Mouse (Mus musculus) embryonic facial prominence, embryonic 14.5 days (tissue): ENCODE data around the gene Pam16. TPM values are rescaled to one million over a fixed set of nuclear protein-coding genes. Genes with fewer than 3 reads are reported as not detected.

Source experiments
- ATAC-seq: fragments of 200-750 bp; cut with Nextera tagmentation; 2 replicates; pipeline ENCODE4 v1.8.0; 2017; ENCODE audit warnings: low read depth, moderate number of reproducible peaks, moderate TSS enrichment
- DNase-seq: peaks from one replicate; pipeline ENCODE4 v3.0.0-alpha.2; 2015; ENCODE audit warnings: low spot score
- H3K27ac ChIP-seq: fragments of 300-500 bp; sonication (generic); replicated peaks from 2 replicates; pipeline ENCODE4 v1.5.1; 2014; ENCODE audit warnings: low read depth, mild to moderate bottlenecking, low read length, moderate library complexity
- H3K27me3 ChIP-seq: fragments of 300-500 bp; sonication (generic); replicated peaks from 2 replicates; pipeline ENCODE4 v1.6.1; 2014; ENCODE audit warnings: low read length; ENCODE audit not compliant: control insufficient read depth, insufficient read depth
- H3K36me3 ChIP-seq: fragments of 300-500 bp; sonication (generic); 2 replicates; pipeline ENCODE4 v1.6.1; 2014; ENCODE audit warnings: low read length, mixed read lengths; ENCODE audit not compliant: control insufficient read depth, insufficient read depth
- H3K4me1 ChIP-seq: fragments of 300-500 bp; sonication (generic); 2 replicates; pipeline ENCODE4 v1.6.1; 2014; ENCODE audit warnings: antibody characterized with exemption, low read length; ENCODE audit not compliant: control insufficient read depth, insufficient read depth
- H3K4me2 ChIP-seq: fragments of 300-500 bp; sonication (generic); 2 replicates; pipeline ENCODE4 v1.6.1; 2014; ENCODE audit warnings: low read depth, mild to moderate bottlenecking, low read length, moderate library complexity, mixed read lengths
- H3K4me3 ChIP-seq: fragments of 300-500 bp; sonication (generic); 2 replicates; pipeline ENCODE4 v1.5.1; 2014; ENCODE audit warnings: low read depth, mild to moderate bottlenecking, low read length
- H3K9ac ChIP-seq: fragments of 300-500 bp; sonication (generic); 2 replicates; pipeline ENCODE4 v1.6.1; 2014; ENCODE audit warnings: low read depth, mild to moderate bottlenecking, low read length, moderate library complexity, mixed read lengths
- H3K9me3 ChIP-seq: fragments of 300-500 bp; sonication (generic); 2 replicates; pipeline ENCODE4 v1.6.1; 2016; ENCODE audit warnings: low read length; ENCODE audit not compliant: control insufficient read depth
- WGBS: fragments of 180-500 bp; shearing (Covaris S2); extraction: QIAGEN DNeasy Blood & Tissue Kit; methylation state at CpG from one replicate; pipeline ENCODE4 v1.1.7; 2014; 5-methylcytosine and 5-hydroxymethylcytosine counted together
- polyA plus RNA-seq: library from polyadenylated mRNA; unstranded; fragments of >200 nt; fragmentation: Nextera tagmentation; extraction: Ambion mirVana; gene quantifications from 2 replicates; pipeline ENCODE4 v1.2.1, GENCODE M21; 2014

The Pam16 gene
- polyA plus RNA-seq, 1 experiment from 2014 or later: 90.9 TPM

GRCm38 (mm10) chr16:4642937-4643336 is 18.1 kb upstream of the Pam16 start:
- 82% methylated on average over 5 of the region's 6 CpGs for WGBS
- no peaks in the 10 kb centered on the region for H3K27me3 ChIP-seq
- no peaks in the 10 kb centered on the region for H3K9me3 ChIP-seq
- no peak for ATAC-seq
- DNase-seq: no peak
- H3K4me2 ChIP-seq: peak overlapping the region; percentile 66
- H3K36me3 ChIP-seq: peaks cover 17% of the 10 kb centered on the region
- peaks cover 57% of the 10 kb centered on the region for H3K4me1 ChIP-seq
- peak overlapping the region; percentile 51 for H3K9ac ChIP-seq
- H3K4me3 ChIP-seq: peak overlapping the region; percentile 64; the same call in 1 of the 2 replicates
- H3K27ac ChIP-seq: peak overlapping the region; percentile 77; the same call in 1 of the 2 replicates

GRCm38 (mm10) chr16:4642190-4642589 is 17.4 kb upstream of the Pam16 start:
- peak overlapping the region; percentile 64 for H3K4me3 ChIP-seq
- peaks cover 49% of the 10 kb centered on the region for H3K4me1 ChIP-seq
- no peaks in the 10 kb centered on the region for H3K9me3 ChIP-seq
- DNase-seq: peak; percentile 90
- ATAC-seq: peak; percentile 53
- WGBS: 20% methylated on average over 12 of the region's 13 CpGs
- H3K27me3 ChIP-seq: no peaks in the 10 kb centered on the region
- H3K9ac ChIP-seq: peak overlapping the region; percentile 51
- peak overlapping the region; percentile 66 for H3K4me2 ChIP-seq
- peak overlapping the region; percentile 77 for H3K27ac ChIP-seq
- peaks cover 16% of the 10 kb centered on the region for H3K36me3 ChIP-seq

GRCm38 (mm10) chr16:4641119-4641838 is 16.5 kb upstream of the Pam16 start:
- Histone ChIP-seq H3K36me3 (peaks cover 16% of the 10 kb centered on the region), H3K4me3 (peak overlapping the region; percentile 64), H3K27ac (peak overlapping the region; percentile 77), H3K9ac (peak overlapping the region; percentile 75), H3K4me2 (peak overlapping the region; percentile 66), H3K4me1 (peaks cover 40% of the 10 kb centered on the region), H3K9me3 (no peaks in the 10 kb centered on the region), H3K27me3 (no peaks in the 10 kb centered on the region)
- 30% methylated on average over 3 of the region's 3 CpGs for WGBS
- DNase-seq: no peak
- ATAC-seq: no peak

GRCm38 (mm10) chr16:4640267-4641005 is 15.6 kb upstream of the Pam16 start:
- 5% methylated on average over 14 of the region's 17 CpGs for WGBS
- Histone ChIP-seq H3K4me1 (peaks cover 38% of the 10 kb centered on the region), H3K9me3 (no peaks in the 10 kb centered on the region), H3K9ac (peak overlapping the region; percentile 75), H3K4me3 (peak overlapping the region; percentile 64), H3K36me3 (peaks cover 16% of the 10 kb centered on the region), H3K4me2 (peak overlapping the region; percentile 66), H3K27me3 (no peaks in the 10 kb centered on the region), H3K27ac (peak overlapping the region; percentile 77)
- DNase-seq (peak; percentile 53), ATAC-seq (peak; percentile 15)

DNA sequence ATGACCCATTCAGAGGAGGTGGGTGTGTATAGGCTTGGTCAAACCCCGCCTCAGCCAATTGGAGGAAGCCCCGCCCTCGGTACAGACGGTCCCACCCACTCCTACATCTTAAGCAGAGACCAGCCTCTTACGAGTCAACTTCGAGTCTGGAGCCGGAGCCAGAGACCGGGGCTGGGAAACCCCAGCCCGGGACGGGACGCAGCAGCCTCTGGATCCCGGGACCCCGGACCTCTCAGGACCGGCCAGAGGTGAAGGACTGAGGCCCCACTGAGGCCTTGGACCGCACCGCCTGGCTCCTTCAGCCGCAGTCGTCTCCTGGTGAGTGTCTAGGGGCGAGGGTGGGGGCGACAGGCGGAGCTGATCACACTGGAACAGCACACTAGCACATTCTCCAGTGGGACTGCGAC is 15.0 kb upstream of the Pam16 start, which contains the start of the genes Vasn and Dnaja3:
Gene Vasn (plus strand): TSS at position 111 of the 407 bp plus-strand sequence.
Gene Dnaja3 (plus strand): TSS at position 159 of the 407 bp plus-strand sequence.
- peak; percentile 95 for DNase-seq
- H3K36me3 ChIP-seq: peaks cover 13% of the 10 kb centered on the region

DNA sequence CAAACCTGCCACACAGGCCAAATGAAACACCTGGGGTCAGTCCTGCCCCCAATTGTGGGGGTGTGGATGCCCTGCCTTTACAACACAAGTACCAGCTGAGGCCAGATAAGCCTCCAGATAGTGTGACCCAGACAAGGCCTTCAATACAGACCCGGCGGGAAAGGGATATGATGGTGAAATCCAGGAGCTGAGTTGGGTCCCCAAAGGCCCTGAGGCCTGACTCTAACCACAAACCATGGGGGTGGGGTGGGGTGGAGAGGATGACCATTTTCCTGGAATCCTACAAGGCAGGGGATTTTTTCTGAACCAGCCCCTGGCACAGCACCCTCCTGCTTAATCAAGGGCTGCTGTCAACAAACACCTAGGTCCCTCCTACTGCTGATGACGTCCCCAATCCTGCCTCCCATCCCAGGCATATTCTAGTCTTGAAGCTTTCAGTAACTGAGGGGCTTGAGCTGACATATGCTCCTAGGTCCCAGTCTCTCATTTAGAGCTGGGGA is 14.2 kb upstream of the Pam16 start:
- no peak for DNase-seq

More for the DNA sequence above, 15.0 kb upstream of the Pam16 start, which contains the start of the genes Vasn and Dnaja3:
- Histone ChIP-seq H3K4me3 (peak within 1 kb of the TSS; percentile 64), H3K4me1 (peaks cover 38% of the 10 kb centered on the region), H3K4me2 (peak within 1 kb of the TSS; percentile 66), H3K9me3 (no peaks in the 10 kb centered on the region), H3K9ac (peak within 1 kb of the TSS; percentile 75), H3K27ac (peak within 1 kb of the TSS; percentile 77), H3K27me3 (no peaks in the 10 kb centered on the region)
- ATAC-seq: peak; percentile 95
- 0% methylated on average over 9 of the region's 22 CpGs for WGBS

GRCm38 (mm10) chr16:4635760-4636159 is 11.0 kb upstream of the Pam16 start:
- Histone ChIP-seq H3K27me3 (no peaks in the 10 kb centered on the region), H3K9me3 (no peaks in the 10 kb centered on the region), H3K4me3 (no peak overlapping the region), H3K9ac (no peak overlapping the region), H3K36me3 (no peaks in the 10 kb centered on the region), H3K4me1 (peaks cover 3% of the 10 kb centered on the region), H3K4me2 (no peak overlapping the region), H3K27ac (no peak overlapping the region)
- no peak for ATAC-seq
- 59% methylated on average over 4 of the region's 4 CpGs for WGBS
- no peak for DNase-seq

More for the DNA sequence above, 14.2 kb upstream of the Pam16 start:
- no peak overlapping the region for H3K9ac ChIP-seq
- H3K36me3 ChIP-seq: peaks cover 7% of the 10 kb centered on the region
- H3K4me2 ChIP-seq: no peak overlapping the region
- H3K27ac ChIP-seq: no peak overlapping the region
- ATAC-seq: no peak
- no peak overlapping the region for H3K4me3 ChIP-seq
- H3K9me3 ChIP-seq: no peaks in the 10 kb centered on the region
- no peaks in the 10 kb centered on the region for H3K27me3 ChIP-seq
- 77% methylated on average over 3 of the region's 3 CpGs for WGBS
- H3K4me1 ChIP-seq: peaks cover 34% of the 10 kb centered on the region

DNA sequence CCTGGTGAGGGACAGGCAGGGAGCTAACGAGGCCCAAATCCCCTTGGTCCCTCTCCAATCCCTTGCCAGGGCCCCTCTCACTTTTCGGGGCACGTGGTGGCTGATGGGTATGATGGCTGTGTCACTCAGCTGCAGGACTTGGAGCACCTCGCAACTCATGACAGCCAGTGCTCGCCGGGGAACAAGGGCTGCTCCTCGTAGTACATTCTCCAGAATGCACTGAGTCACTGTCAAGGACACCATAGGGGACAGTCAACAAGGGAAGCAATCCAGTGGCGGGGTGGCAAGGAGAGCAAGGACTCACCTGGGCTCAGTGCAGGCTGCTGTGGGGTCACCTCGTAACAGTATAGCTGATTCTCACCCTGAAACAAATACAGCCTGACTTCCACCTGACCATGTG is 9.9 kb upstream of the Pam16 start:
- H3K36me3 ChIP-seq: no peaks in the 10 kb centered on the region
- ATAC-seq (no peak), DNase-seq (no peak)
- WGBS: 79% methylated on average over 9 of the region's 9 CpGs
- H3K9ac ChIP-seq: no peak overlapping the region
- no peak overlapping the region for H3K4me2 ChIP-seq
- H3K27ac ChIP-seq: no peak overlapping the region
- H3K9me3 ChIP-seq: no peaks in the 10 kb centered on the region
- no peaks in the 10 kb centered on the region for H3K27me3 ChIP-seq
- H3K4me3 ChIP-seq: no peak overlapping the region
- H3K4me1 ChIP-seq: no peaks in the 10 kb centered on the region
